16 mouse cellular contexts compared by ENCODE assay signal in genomic region chr10:79544631-79545030, GRCm38 (mm10). TPM values are rescaled to one million over a fixed set of nuclear protein-coding genes. Genes with fewer than 3 reads are reported as not detected.
"Had no signal": no experiment of that assay in that cellular context is flagged by ENCODE, and none has a peak within 500 bp of the region (broad histone marks: within the 10 kb centered on the region; RNA-seq: fewer than 3 reads in every experiment).

No protein-coding gene starts in this region.

- H3K27me3 ChIP-seq: limb, embryonic 12.5 days; midbrain, embryonic 15.5 days; neural tube, embryonic 12.5 days had no signal

- H3K4me3 ChIP-seq: limb, embryonic 12.5 days; midbrain, embryonic 10.5 days; midbrain, embryonic 15.5 days; neural tube, embryonic 12.5 days had no signal

- H3K4me1 ChIP-seq: limb, embryonic 12.5 days; midbrain, embryonic 10.5 days; midbrain, embryonic 15.5 days; neural tube, embryonic 12.5 days had no signal

- H3K4me2 ChIP-seq: limb, embryonic 12.5 days; midbrain, embryonic 15.5 days; neural tube, embryonic 12.5 days had no signal

- ATAC-seq: midbrain, embryonic 15.5 days had no signal

- H3K9me3 ChIP-seq: limb, embryonic 12.5 days; midbrain, embryonic 10.5 days; midbrain, embryonic 15.5 days; neural tube, embryonic 12.5 days had no signal

- H3K9ac ChIP-seq: limb, embryonic 12.5 days; midbrain, embryonic 15.5 days; neural tube, embryonic 12.5 days had no signal

- H3K27ac ChIP-seq: limb, embryonic 12.5 days; midbrain, embryonic 10.5 days; midbrain, embryonic 15.5 days; neural tube, embryonic 12.5 days had no signal

- DNase-seq: kidney, adult 2 months; layer of hippocampus, adult 9-11 months; layer of hippocampus, postnatal 36 days; spleen, adult 18-20 months had no signal

RNA-seq across cellular contexts. Expression of gene Theg, which starts 42.5 kb away (rescaled TPM):
- total RNA-seq: left cerebral cortex, postnatal 25 days; liver, adult 2 months; monocyte, adult 5-6 weeks; neutrophil, adult 5-6 weeks had no signal
- polyA plus RNA-seq: kidney, adult 2 months; kidney, embryonic 16.5 days; limb, embryonic 12.5 days; liver, adult 2 months; lung, embryonic 16.5 days; midbrain, embryonic 10.5 days; midbrain, embryonic 15.5 days; neural tube, embryonic 12.5 days; stomach, embryonic 14.5 days; thymus, postnatal 0 days had no signal
